Mouse (Mus musculus) ovary, postnatal 10 days (tissue): ENCODE measurements around the gene Ces1e.
"Not testable (repeated sequence)": the region's sequence is repeated elsewhere in the genome, so short reads cannot be mapped to it uniquely, and the experiment has no call there.

Source experiments
- DNase-seq: peaks from one replicate; pipeline ENCODE4 v3.0.0; 2022; ENCODE audit warnings: low spot score

Ces1e gene

DNA sequence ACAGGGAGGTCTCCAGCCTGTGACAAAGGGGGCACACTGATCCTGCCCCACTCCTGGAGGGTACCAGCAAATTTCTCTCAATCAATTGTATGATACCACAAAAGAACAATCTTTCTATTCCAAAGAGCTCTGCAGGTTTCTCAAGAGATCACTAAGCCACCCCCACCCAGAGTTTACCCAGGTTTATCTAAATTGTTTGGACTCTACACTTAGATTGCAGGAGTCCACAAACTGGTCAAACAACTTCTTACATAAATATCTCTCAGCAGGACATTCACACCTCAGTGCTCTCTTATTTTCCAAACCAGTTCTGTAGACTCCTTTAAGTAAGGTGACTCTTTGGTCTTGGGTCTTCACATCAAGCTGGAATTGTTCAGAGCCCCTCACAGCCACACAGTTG is at the start of gene Ces1e:
Ces1e (minus strand) TSS at position 174 of the 400 bp plus-strand sequence.
- DNase-seq: no peak

DNA sequence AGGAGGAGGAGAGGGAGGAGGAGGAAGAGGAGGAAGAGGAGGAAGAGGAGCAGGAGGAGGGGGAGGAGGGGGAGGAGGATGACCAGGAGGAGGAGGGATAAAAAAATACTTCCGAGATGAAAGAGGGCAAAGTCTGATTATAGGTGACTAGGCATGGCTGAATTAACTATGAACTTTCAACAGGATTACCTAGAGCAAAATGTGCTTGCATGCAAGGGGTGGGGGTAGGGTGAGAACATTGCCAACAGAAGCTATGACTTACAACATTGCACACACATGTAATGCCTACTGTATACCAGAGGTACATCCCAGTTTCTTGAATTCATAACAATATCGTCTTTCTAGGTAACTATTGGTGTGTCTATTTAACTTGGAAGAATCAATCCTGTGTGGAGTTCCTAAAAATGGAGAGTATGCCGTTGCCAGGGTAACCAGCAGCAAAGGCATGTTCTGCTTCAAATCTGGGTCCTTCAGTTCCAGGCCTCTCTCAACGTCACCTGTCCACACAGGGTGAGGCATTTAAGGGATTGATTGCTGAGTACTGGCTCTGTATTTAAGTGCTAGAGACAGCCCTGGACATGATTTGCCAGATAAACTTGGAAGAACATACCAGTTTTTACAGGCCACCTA is 48.9 kb upstream of the Ces1e start:
- no peak for DNase-seq

GRCm38 (mm10) chr8:93274609-93275008 is 45.2 kb upstream of the Ces1e start:
- DNase-seq: no peak

DNA sequence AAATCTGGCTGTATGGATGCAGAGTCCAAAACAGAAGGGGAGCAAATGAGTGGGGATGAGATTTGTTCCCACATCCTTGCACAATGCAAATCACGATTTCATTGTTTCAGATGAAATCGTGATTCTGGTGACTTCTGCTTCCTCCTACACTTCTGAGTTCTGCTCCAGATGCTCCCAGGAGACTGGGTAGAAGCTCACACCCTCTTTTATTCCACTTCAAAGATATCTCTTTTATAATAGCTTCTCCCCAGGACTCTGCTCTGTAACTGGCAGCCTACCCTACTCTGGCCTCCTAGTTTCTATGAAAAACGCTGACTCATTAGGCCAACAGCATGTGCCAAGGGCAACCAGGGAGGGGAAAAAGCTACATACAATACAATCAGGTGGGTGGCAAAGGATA is 43.9 kb upstream of the Ces1e start:
- no peak for DNase-seq

- no peak for DNase-seq
Observed at GRCm38 (mm10) chr8:93272686-93273085, 43.3 kb upstream of the Ces1e start.

GRCm38 (mm10) chr8:93261436-93261835 is 32.0 kb upstream of the Ces1e start:
- DNase-seq: no peak

GRCm38 (mm10) chr8:93252400-93252925 is 23.0 kb upstream of the Ces1e start:
- no peak for DNase-seq

GRCm38 (mm10) chr8:93246057-93246456 is 16.6 kb upstream of the Ces1e start:
- no peak for DNase-seq

- DNase-seq: no peak
Observed at GRCm38 (mm10) chr8:93239884-93240283, 10.5 kb upstream of the Ces1e start.

DNA sequence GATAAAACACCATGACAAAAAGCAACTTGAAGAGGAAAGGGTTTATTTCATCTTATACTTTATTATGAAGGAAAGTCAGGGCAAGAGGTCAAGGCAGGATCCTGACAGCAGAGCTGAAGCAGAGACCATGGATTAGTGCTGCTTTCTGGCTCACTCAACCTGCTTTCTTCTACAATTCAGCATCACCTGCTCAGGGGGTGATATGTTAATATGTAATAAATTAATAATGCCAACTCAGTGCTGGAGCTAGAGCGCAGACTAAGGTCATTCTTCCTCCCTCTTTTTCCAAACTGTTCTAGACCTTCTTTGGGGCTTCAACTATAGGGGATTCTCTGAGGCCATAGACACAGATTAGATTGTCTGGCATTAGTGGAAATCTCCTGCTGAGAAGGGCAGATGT is 6.3 kb upstream of the Ces1e start:
- DNase-seq: no peak

- DNase-seq: no peak
Observed at GRCm38 (mm10) chr8:93234706-93235105, 5.3 kb upstream of the Ces1e start.

- DNase-seq: no peak
Observed at GRCm38 (mm10) chr8:93234068-93234467, 4.6 kb upstream of the Ces1e start.

GRCm38 (mm10) chr8:93228673-93229370 is 597 bp downstream of the Ces1e start:
- DNase-seq: no peak

DNA sequence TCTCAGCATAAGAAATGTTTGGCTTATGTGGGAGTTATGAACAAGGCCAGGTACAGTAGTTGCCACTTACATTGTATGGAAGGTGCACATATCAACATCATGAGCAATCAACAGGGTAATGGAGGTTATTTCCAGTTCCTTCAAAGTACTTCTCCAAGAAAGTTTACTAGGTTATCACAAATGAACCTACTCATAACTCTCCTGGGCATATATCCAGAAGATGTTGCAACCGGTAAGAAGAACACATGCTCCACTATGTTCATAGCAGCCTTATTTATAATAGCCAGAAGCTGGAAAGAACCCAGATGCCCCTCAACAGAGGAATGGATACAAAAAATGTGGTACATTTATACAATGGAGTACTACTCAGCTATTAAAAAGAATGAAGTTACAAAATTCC is 2.9 kb downstream of the Ces1e start:
- not testable (repeated sequence) for DNase-seq

DNA sequence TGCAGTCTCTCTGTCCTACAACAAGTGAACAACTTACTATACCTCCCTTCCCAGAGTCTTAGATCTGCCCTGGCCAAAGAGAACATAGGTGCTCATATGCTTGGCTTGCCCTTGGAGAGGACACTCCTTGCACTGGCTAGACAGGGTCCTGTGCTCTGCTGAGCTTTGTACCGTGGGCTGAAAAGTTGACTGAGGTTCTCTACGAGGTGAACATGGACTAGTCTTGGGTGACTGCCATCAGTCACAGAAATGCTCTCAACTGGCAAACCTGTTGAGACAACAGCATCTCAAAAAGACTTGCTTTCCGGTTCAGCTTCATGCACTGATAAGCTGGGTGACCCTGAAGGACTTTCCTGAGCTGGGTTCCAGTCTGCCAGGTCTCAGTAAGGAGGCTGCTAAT is 7.5 kb downstream of the Ces1e start:
- DNase-seq: no peak

DNA sequence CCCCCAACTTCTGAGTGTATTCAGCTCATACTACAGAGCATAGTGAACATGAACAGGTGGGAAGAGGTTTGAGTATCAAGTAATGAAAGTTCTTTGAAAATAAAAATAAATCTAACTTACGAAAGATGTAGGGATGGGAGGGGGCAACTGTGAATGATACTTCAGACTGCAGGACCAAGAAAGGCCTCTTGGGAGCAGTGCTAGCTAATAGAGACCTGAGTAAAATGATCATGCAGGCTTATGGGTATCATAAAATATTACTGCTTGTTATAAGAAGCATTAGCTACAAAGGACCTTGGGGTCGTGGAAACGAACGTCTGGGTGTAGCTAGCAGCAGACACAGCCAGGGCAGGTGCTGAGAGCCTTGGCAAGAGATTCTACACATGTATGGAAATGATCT is 11.6 kb downstream of the Ces1e start:
- DNase-seq: no peak

DNA sequence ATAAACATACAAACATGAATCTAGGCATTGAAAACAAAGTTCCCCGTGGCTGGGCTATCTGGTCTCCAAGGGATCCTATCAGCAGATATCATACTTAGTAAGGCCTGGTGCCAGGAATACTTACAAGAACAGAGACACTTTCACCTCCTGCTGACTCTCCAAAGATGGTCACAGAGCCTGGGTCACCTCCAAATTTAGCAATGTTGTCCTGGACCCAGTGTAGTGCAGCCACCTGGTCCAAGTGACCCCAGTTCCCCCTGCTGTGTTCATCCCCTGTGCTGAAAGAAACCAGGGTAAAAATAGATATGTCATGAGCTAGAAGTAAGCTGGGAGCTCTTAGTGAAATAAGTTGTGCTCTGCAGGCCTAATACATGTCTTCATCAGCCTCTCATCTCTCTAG is 12.0 kb downstream of the Ces1e start:
- DNase-seq: no peak

DNA sequence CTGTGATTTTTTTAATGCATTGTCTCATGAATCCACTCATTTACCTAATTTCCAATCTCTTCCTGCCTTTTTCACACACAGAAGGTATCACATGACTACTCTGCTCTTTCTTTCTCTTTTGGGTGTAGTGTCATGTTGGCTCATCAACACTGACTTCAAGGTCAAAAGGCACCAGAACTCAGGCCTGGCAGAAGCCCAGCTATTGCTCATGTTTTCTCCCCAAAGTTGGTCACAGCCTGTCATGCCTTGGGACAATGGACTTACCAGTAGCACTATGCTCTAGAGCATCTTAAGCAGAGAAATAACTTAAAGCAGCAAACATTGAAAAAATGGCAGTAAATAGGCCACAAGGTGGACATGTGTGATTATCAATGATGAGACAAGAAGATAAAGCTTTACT is 18.3 kb downstream of the Ces1e start:
- DNase-seq: no peak

- DNase-seq: not testable (repeated sequence)
Observed at GRCm38 (mm10) chr8:93199146-93199545, 30.3 kb downstream of the Ces1e start.

- DNase-seq: no peak
Observed at GRCm38 (mm10) chr8:93197685-93198525, 31.5 kb downstream of the Ces1e start, which contains the start of gene Ces1d. Gene Ces1d, minus strand, starts transcription at chr8:93197838.

DNA sequence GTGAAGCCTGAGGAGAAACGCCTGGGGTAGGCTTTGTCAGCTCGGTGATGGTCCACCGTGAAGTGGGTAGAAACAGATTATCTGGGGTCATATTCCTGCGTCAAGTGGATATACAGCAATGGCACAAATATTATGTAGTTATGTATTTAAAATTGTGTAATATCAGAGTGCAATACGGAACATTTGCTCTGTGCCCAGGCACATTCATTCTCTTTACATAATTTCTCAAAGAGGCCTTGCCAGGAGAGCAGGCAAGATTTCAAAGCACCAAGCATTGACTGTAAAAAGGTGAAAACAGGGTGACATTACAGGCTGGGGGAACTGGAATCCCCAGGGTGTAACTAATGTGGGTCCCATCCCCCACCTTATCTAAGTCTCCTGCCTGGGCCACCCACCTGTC is 33.0 kb downstream of the Ces1e start:
- DNase-seq: no peak

DNA sequence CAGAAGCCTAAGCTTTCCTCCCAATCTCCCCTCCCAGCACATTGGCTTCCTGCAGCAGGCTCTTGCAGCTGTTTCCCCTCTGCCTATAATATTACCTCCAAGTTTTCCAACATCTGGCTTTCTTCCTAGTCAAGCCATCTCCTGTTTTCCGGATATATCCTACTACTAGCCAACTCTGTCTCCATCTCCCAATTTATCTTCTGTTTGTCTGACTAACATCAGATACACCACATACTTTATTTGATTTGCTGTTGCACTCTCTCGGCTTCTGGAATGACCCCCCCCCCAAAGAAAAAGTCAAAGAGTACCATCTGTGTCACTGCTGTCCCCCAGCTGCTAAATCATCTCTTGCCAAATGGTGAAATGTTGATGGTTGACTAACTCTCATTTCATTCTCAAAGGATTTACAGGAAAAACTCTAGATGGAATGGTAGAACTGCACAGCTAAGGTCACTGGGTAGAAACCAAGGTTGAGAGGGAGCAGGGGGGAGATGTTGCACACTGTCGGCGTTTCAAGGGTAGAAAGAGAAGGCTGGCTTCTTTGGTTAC is 48.8 kb downstream of the Ces1e start:
- no peak for DNase-seq
